Mouse (Mus musculus) 3134 (cell line): ENCODE results near the gene Gm17655.

Experiments
- DNase-seq: peaks from one replicate; pipeline ENCODE4 v3.0.0-alpha.2; 2011; ENCODE audit warnings: low spot score; ENCODE audit not compliant: insufficient read length; ENCODE audit errors: extremely low read depth

The Gm17655 gene

GRCm38 (mm10) chr5:110091546-110091945, 19.2 kb upstream of the Gm17655 start:
- no peak for DNase-seq

GRCm38 (mm10) chr5:110086161-110086866, 14.0 kb upstream of the Gm17655 start:
- DNase-seq: no peak

- DNase-seq: no peak
Measured at GRCm38 (mm10) chr5:110082961-110083360, 10.6 kb upstream of the Gm17655 start.

GRCm38 (mm10) chr5:110057637-110058408, 14.5 kb downstream of the Gm17655 start:
- DNase-seq: peak; percentile 76

- peak; percentile 46 for DNase-seq
Measured at GRCm38 (mm10) chr5:110023694-110024427, 48.5 kb downstream of the Gm17655 start.

- no peak for DNase-seq
Measured at GRCm38 (mm10) chr5:110023273-110023672, 49.0 kb downstream of the Gm17655 start.

- DNase-seq: peak; percentile 46
Measured at GRCm38 (mm10) chr5:110015775-110016174, 56.5 kb downstream of the Gm17655 start.
